Mouse (Mus musculus) adipocyte (in vitro differentiated cells): ENCODE data around the gene Pard3b.

Experiments used
- DNase-seq: peaks from one replicate; pipeline ENCODE4 v3.0.0-alpha.2; 2016; ENCODE audit warnings: low spot score

The Pard3b gene

DNA sequence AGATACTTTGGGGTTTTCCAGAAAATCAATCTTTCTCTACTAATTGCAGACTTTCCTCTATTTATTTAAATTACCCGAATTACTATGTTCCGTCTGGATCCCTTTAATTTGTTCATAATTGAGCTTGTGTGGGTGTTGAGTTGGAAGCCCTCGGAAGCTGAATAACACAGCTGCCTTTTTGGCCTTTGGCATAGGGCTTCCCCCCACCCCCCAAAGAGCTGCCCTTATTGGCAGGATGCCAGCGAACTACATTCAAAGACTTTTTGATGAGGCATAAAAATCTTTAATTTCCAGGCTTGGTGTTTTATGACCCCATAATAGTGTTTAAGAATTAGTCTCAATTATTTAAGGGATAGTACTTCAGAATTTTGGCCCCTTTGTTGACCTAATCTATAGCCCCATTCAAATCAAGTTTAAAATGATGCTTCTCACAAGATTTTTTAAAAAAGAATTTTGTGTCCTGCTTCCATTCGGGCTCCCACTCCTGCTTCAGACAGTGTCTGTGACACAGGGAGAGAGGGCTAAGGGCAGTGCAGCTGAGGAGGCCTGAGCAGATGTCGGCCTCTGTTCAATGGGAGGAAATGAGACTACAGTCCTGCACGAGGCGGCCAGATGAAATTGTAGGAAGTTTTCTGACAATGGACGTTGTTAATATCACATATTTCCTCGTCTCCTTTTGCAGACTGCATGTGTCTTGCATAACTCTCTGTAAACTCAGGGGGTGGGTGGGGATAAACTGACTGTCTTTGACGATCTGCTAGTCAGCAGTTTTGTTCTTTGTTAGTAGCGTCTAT, 605.8 kb downstream of the Pard3b start:
- no peak for DNase-seq

DNA sequence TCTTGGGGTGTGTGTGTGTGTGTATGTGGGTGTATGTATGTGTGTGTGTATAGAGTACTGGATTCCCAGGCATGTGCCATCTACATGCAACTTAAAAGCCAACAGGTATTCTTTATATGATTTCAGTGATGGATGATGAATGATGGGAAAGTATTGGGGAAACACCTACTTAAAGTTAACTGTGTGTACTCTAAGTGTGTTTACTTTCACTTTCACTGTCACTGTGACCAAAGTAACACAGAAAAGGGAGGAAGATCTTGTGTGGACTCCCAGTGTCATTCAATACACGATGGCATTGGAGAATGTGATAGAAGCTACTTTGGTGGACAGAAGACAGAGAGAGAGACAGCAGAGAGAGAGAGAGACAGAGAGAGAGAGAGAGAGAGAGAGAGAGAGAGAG, 613.8 kb downstream of the Pard3b start:
- DNase-seq = no peak

DNA sequence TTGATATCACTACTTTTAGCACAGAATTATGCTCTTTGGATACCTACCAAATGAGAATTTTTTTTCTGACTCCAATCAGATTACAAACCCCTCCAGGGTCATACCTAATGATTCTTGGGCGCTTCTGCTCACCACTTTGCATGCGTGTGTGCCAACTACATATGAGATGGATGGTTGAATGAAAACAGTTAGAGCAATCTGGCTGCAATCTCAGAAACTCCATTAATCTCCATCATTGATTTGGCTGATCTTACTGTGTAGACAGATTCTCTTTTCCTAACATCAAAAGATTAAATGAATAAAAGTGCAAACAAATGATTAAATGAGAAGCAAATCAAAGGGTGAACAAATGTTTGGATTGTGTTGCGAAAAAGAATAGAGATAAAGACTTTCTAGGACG, 615.7 kb downstream of the Pard3b start:
- no peak for DNase-seq

DNA sequence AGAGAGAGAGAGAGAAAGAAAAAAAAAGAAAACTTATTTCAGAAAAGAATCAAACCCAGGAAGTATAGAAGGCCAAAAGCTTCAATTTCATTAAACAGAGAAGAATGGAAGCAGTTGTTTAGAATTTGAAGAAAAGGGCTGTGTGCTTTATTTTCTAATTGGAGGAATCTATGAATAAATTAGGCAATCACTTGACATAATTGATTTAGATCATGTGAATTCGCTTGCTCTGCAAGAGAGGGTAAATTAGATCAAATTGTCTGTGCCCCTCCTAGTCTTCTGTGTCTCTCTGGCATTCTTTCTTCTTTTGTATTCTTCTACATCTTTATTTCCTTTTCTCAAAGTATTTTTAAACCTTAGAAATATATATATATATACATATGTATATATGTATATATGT, 616.3 kb downstream of the Pard3b start:
- DNase-seq = no peak

DNA sequence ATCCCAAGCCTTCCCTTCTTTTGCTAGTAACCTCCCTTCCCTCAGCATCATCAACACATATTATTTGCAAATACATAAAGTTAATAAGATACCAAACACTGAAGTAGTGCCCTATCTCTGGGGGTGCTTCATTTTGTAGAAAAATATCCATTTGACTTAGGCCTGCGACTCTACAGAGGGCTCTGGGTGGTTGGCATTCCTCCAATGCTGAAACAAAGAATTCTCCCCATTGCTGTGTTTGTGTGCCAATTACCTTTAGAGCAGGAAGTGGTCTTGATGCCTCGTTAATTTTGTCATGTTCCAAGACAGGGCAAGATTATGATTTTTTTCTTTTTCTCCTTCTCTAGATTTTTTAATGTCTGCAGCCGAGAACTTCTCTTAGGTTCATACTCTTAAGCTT, 637.8 kb downstream of the Pard3b start:
- no peak for DNase-seq

DNA sequence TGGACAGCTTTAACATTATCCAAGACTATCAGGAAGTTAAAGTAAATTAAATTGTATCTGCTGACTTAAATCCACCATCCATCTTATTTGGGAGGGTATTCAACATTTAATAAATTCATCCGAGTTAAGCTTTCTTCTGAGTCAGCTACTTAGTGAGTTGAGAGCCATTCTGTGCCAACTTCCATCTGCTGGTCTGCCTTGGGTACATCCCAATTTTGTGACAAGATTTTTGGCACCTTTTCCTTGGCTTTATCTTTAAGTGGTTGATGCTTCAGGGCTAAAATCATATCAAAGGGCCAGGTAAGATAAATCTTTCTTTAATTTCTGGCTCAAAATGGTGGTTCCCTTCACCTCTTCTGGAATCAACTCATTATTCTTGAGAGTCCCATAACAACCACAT, 640.0 kb downstream of the Pard3b start:
- no peak for DNase-seq

DNA sequence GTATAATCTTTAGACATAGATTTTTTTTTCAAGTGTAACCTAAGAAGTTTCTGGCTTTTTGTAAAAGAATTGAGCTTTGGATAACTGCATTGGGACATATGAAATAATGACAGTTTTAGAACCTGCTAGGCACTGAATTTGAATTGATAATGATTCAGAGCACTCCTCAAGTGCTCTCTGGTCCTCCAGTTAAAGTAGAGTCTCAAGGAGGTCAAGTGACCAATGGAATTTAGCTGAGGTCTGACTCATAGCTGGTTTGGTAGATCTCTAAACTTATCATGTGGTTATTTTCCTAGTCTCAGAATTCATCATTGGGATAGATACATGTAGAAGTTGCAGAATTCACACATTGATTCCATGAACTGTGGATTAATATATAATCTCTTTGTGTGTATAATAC, 642.0 kb downstream of the Pard3b start:
- no peak for DNase-seq

DNA sequence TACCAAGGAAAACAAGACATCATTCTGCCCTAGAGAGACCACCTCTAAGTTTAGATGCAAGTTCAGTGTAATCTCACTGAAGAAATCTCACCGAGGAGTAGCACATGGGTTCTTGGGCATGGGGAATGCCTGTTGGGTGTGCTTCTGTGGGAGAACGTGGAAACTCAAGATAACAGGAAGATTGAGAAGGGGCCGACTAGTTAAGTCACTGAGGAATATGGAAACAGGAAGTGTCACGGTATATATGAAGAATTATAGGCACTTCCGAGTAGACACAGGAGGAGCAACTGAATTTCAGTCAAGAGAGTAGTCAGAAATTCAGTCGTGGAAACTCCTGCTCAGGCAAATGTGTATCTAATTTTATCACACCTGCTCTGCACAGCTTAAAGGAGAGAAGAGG, 644.2 kb downstream of the Pard3b start:
- no peak for DNase-seq

DNA sequence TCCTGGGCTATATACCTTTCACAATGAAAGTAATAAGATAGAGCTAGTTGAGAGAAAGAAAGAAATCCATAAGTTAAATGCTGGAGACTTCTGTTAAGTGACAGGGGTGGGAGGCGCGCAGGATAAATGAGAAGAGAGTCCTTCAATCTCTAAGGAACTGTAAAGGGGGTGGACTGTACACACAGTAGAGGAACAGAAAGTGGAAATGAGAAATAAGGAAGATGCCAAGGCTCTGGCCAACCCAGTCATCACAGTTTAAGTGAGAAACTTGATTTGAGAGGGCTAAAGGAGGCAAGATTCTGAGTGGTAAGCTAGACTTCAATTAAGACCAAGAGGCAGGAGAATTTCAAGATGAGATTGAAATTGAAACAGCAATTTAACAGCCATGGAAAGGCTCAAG, 645.0 kb downstream of the Pard3b start:
- no peak for DNase-seq

DNA sequence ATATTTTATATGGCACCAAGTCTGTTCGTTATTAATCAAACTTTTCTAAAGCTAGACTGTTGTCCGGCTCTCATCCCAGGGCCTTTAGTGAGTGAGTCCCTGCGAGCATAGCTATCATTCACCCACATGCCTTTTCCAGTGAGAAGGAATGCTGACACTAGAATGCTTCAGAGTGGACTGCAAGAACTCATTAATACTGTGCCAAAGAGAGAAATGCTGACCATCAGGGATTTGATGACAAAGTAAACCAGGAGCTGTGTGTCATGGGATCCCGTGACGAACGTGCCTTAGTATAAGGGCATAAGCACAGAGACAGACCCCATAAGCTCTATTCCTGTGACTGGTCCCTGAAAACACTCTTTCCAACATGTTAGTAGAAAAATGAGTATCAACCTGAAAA, 670.8 kb downstream of the Pard3b start:
- no peak for DNase-seq

DNA sequence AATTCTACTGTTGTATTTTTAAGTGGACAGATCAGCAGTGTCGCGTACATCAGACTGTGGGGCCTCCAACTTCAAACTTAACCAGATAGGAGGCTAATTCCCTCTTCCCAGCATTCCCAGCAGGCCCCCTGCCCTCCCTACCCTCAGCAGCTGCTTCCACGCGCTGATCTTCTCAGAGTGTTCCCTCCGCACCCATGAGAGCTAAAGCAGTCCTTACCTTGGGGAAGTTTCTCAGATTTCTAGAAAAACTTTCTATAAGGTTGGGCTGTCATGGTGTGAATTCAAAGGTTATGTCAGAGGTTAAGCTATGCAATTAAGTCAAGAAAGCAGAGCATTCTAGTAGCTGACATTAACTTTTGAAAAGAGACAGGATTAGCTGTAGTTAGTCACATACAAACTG, 686.6 kb downstream of the Pard3b start:
- DNase-seq = no peak

DNA sequence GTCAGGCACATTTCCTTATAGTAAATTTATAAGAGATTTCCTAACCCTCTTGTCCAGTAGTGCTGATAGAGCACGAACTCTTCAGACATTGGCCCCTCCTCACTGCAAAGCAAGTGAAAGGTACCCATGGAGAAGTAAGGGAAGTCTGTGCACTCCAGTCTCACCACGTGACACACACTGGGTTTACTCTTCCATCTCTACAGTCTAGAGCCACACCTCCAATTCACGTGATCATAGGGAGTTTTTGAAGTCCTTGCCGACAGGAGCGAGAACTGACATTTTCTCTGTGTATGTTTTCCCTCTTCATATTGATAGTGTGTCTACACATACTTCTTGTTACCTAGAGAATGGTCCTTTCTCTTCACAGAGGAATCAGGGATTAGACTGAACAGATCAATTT, 689.1 kb downstream of the Pard3b start:
- DNase-seq = no peak

DNA sequence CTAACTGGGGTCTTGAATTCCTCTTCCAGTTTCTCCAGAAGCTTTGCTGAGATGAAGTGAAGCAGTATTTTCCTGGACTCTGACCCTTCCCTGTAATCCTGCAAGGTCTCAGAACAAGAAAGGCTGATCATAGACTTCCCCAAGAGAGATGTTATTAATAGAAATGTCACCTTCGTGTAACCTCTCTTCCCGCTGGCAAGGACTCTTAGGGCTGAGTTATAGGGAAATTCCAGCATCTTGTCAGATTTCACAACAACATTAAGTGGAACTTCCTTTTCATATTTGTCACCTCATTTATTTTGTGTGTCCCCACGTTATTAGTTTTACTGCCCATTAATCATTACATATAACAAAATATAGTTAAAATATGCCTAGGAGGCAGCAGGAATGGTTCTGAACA, 690.2 kb downstream of the Pard3b start:
- no peak for DNase-seq

DNA sequence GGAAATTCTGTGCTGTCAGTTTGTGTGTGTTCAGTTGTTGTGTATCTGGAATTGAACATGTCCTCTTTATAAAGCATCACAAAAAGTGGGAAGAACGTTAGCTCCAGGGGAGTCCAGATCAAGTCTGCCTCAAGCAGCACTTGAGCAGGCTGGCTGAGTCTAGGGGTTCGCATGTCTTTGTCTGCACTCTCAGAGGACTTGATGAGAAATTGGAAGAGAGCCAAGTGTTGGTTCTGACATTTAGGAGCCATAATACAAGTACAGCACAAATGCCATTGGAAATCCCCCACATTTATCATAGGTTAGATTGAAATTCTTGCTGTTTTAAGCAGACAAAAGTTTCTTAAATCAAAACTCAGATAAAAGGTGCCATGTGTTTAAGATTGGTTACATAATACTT, 694.4 kb downstream of the Pard3b start:
- DNase-seq = no peak

DNA sequence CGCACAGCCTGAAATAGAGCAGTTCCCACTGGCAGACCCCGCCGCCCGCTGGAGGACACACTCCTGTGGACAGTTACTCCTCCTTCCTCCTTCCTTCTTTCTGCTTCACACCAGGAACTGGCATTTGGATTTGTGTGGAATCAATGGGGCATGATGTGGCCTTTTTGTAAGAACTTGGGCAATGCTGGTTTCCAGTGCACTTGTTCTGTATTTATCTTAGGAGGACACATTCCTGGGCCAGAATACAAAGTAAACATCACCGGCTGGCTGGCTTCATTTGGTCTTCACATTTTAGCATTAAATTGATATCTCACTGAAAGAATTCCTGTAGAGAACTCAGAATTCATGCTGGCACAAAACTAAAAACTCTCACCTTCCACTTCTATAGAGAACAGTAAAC, 695.6 kb downstream of the Pard3b start:
- DNase-seq = no peak

DNA sequence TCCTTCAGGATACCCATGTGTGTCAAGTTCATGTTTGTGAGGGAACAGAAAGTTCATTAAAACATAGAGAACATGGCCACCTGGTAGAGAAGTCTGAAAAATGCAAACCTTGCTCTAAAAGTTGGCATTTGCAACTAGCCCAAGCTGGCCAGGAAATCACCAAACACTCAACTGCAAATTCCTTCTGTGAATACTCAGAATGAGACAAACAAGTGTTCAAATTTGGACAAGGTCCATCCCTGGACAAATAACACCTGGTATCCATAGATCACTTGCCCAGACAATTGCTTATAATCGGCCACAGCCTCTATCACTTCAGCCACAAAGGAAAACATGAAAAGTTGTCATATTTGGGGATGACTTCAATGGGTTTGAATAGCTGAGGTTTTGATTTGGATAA, 701.6 kb downstream of the Pard3b start:
- DNase-seq = no peak

DNA sequence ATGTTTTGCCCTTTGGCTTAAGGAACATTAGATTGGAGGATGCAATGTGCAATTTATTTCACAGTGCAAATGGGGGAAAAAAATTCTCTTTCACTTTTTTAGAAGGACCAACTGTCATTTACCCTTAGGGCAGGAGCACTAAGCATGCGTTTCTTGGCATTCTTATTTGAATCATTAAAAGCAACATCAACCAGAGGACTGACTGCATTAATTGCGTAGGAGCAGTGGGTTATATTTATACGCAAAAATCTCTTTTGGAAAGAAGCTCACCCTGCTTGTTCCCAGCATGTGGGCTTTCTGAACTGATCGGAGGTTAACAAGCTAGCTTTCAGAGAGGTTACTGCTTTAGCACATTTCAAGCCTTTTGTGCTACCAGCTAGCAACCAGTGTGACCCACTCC, 705.7 kb downstream of the Pard3b start:
- DNase-seq = no peak

DNA sequence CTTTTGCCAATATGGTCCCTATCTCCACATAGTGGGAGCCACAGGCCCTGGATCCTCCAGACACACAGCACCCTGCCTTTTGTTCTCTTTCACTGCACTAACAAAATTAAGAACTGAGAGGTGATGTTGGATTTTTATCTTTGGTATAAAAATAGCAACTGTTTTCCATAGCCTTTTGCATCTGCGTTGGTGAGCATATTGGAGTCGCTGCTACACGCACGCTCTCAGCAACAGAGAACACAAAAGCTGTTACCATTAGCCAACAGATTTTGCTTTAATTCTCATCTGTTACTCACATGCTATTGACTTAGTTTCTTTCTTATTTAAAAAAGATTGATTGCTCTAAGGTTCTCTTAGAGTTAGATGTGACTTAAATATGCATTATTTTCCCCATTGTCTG, 709.7 kb downstream of the Pard3b start:
- no peak for DNase-seq

DNA sequence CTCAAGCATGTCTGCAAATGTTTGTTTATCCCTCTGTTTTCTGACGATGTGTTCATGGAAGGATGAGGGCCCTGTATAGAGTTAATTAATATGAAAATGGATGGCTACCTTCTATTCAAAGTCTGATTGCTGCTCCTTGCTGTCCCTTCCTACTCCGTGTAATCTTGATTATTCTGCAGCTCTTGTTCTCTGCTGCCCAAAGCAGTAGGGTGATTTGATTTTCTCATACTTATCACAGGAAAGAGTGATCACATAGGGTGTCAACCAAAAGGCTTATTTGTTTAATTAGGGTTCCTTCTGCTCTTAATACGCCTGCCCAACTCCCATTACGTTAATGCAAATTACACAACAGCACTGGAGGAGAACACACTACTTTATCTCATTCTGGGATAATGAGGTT, 716.9 kb downstream of the Pard3b start:
- no peak for DNase-seq

DNA sequence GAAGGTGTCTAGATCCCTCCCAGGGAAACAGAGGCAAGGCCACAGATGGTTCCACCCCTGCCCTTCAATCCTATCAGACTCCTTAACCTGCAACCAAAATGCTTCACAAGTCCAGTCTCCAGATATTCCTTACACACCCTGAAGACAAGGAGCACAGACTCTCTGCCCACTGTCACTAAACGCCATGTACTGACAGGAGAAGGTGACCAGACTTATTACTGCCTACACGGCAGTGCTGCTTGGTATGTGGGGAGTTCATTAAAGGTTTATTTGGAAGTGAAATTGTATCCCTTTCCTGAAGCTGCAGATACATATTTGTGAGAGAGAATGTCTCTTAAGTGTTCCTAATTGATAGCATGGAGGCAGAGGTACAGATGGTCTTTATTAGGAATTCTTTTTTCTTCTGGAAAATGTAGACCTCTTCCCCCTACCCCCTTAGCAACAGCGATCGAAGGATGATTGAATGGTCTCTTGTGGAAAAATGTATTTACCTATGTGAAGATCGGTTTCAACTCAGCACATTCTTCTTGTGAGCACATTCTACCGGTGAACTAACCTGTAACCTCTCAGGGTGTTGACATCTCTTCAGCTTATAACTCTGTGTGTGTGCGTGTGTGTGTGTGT, 735.9 kb downstream of the Pard3b start:
- no peak for DNase-seq

DNA sequence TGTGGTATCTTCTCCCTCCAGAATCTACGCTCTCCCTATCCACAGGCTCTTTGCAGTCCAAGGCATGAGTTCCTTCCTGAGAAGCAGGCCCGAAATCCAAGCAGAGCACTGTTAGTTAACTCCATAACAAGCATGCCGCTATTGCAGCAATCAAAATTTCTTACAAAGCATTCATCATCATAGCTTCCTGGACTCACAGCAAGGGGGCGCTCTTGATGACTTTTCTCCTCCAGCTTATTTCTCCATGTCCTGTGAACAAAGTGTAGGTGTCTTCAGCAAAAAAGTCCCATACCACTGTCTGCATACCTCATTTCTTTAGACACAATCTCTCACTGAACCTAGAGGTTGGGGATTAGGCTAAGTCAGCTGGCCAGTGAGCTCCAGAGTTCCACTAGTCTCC, 739.7 kb downstream of the Pard3b start:
- DNase-seq = no peak

DNA sequence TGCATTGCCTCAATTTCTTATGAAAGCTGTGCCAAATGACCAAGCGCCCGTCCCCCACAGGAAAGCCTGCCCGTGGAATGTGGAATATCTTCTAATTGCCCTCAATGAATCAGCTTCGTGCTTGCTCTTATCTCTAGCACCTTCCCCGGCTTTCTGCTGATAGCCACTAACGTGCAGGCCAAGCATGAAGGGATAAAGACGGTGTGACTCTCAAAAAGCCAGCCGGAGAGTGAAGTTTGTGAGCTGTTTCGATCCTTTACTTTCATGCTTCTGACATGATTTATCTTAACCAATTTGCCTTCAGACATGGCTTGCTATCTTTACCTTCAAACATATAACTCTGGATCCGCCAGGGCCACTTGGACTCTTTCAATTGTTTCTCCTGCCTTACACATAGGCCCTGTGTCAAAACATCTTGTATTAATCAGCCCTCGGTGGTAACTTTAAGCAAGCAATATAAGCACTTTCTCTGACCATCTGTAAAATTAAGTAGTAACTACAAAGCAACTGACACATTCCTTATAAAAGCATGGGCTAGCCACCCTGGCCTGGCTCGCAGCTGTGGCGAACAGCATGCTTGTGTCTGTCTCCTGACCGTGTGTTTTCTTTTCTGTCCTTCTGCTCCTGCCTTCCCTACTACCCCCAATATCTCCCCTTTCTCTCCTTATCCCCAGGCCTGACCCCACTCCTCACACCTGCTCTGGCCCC, 744.3 kb downstream of the Pard3b start:
- DNase-seq = no peak

DNA sequence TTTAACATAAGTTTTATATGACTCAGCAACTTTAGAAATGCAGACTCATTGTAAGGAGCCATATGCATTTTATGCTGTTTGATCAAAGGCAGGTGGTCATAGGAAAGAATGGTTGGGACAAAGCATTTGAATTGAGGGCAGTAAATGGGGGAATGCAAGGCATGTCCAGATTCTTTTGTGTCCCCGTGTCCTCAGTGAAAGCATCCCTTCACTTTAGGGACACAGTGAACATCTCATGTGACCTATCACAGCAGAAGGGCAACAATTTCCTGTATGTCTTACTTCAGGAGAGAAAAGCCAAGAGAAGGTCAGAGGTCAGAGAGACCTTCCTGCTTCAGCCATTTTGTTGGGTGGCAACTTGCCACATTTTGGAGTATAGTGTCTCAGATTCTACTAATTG, 745.6 kb downstream of the Pard3b start:
- no peak for DNase-seq

DNA sequence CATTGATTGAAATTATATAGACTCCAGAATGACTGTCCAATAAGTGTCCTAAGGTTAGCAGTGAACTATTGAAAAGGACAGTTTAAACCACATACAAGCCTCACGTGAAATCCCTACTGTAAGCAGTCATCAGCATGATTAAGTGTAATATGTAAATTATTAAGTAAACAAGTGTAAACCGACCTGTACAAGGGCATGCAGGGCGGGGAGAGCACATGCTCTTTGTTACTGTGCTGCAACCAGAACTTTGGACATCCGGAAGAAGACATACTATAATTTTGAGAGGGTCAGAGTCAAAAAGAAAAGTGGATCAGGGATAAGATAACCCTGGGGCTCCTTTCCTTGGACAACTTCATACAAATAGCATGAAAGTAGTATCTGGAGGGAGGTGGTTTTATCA, 749.4 kb downstream of the Pard3b start:
- DNase-seq = no peak
